Mouse (Mus musculus) telencephalon, adult 2 months (tissue): Measurements from ENCODE around the gene Fxyd7.

Experiments used
- DNase-seq: peaks from one replicate; pipeline ENCODE4 v3.0.0-alpha.2; 2011; ENCODE audit warnings: low read depth, low spot score

Fxyd7 gene

GRCm38 (mm10) chr7:31052251-31052635 lies 976 bp upstream of the Fxyd7 start:
- DNase-seq, result no peak

- DNase-seq, result peak; percentile 21
These were observed 346 bp downstream of the Fxyd7 start for GRCm38 (mm10) chr7:31050921-31051320.

- DNase-seq, result no peak
These were observed 780 bp downstream of the Fxyd7 start for GRCm38 (mm10) chr7:31050487-31050886.

GRCm38 (mm10) chr7:31049846-31050281 lies 1.4 kb downstream of the Fxyd7 start:
- DNase-seq, result peak; percentile 55

GRCm38 (mm10) chr7:31049135-31049845 lies 2.0 kb downstream of the Fxyd7 start:
- peak; percentile 6 for DNase-seq

GRCm38 (mm10) chr7:31042431-31042910 lies 8.8 kb downstream of the Fxyd7 start, which contains the start of gene Fxyd5:
Gene Fxyd5, minus strand, starts transcription at chr7:31042481.
- no peak for DNase-seq

- DNase-seq, result no peak
These were observed 9.5 kb downstream of the Fxyd7 start for GRCm38 (mm10) chr7:31041662-31042315.

- no peak for DNase-seq
These were observed 10.3 kb downstream of the Fxyd7 start for GRCm38 (mm10) chr7:31041023-31041407.

- DNase-seq, result no peak
These were observed 10.8 kb downstream of the Fxyd7 start for GRCm38 (mm10) chr7:31040281-31041022.

GRCm38 (mm10) chr7:31039011-31039410 lies 12.3 kb downstream of the Fxyd7 start:
- DNase-seq, result no peak

- DNase-seq, result no peak
These were observed 13.6 kb downstream of the Fxyd7 start for GRCm38 (mm10) chr7:31037675-31038074.

- DNase-seq, result no peak
These were observed 14.3 kb downstream of the Fxyd7 start for GRCm38 (mm10) chr7:31036917-31037316.

- DNase-seq, result no peak
These were observed 16.0 kb downstream of the Fxyd7 start for GRCm38 (mm10) chr7:31035291-31035690.

- DNase-seq, result no peak
These were observed 16.5 kb downstream of the Fxyd7 start for GRCm38 (mm10) chr7:31034789-31035188.

- no peak for DNase-seq
These were observed 17.7 kb downstream of the Fxyd7 start for GRCm38 (mm10) chr7:31033409-31034165.

GRCm38 (mm10) chr7:31031731-31032130 lies 19.5 kb downstream of the Fxyd7 start:
- no peak for DNase-seq

- DNase-seq, result no peak
These were observed 20.6 kb downstream of the Fxyd7 start for GRCm38 (mm10) chr7:31030717-31031116.

- no peak for DNase-seq
These were observed 22.7 kb downstream of the Fxyd7 start for GRCm38 (mm10) chr7:31028609-31029008.

GRCm38 (mm10) chr7:31017104-31017901 lies 34.0 kb downstream of the Fxyd7 start:
- DNase-seq, result peak; percentile 91

- DNase-seq, result no peak
These were observed 38.3 kb downstream of the Fxyd7 start for GRCm38 (mm10) chr7:31012971-31013370.

- no peak for DNase-seq
These were observed 42.4 kb downstream of the Fxyd7 start for GRCm38 (mm10) chr7:31008889-31009288.
